Mouse (Mus musculus): Measurements from ENCODE around the gene Bcl7b. TPM values are rescaled to one million over a fixed set of nuclear protein-coding genes. Genes with fewer than 3 reads are reported as not detected.
"Not testable (repeated sequence)": the region's sequence is repeated elsewhere in the genome, so short reads cannot be mapped to it uniquely, and the experiment has no call there.

Bcl7b gene
- polyA plus RNA-seq, 1 experiment, result 42.2 TPM

GRCm38 (mm10) chr5:135196367-135196766 lies 28.3 kb downstream of the Bcl7b start:
- no peak for DNase-seq (ENCODE audit: extremely low spot score in 1 of 2, low spot score in 1 of 2)

- DNase-seq (ENCODE audit: extremely low spot score in 1 of 2, low spot score in 1 of 2), result no peak
These were observed 34.7 kb downstream of the Bcl7b start for GRCm38 (mm10) chr5:135202763-135203162.

DNA sequence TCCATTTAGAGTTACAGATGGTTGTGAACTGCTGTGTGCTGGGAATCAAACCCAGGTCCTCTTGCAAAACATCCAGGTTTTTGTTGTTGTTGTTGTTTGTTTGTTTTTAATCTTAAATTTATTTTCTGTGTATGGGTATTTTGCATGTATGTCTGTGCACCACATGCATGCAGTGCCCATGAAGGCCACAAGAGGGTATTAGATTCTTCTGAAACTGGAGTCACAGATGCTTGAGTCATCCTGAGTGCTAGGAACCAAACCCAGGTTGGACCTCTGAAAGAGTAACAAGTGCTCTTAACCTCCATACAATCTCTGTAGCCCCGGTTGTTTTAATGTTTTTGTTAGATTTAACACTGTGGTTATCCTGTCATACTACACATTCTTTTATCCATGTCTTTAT lies 40.1 kb downstream of the Bcl7b start:
- DNase-seq (ENCODE audit: extremely low spot score in 1 of 2, low spot score in 1 of 2), result no peak

- DNase-seq (ENCODE audit: extremely low spot score in 1 of 2, low spot score in 1 of 2), result no peak
These were observed 48.8 kb downstream of the Bcl7b start for GRCm38 (mm10) chr5:135216871-135217270.

DNA sequence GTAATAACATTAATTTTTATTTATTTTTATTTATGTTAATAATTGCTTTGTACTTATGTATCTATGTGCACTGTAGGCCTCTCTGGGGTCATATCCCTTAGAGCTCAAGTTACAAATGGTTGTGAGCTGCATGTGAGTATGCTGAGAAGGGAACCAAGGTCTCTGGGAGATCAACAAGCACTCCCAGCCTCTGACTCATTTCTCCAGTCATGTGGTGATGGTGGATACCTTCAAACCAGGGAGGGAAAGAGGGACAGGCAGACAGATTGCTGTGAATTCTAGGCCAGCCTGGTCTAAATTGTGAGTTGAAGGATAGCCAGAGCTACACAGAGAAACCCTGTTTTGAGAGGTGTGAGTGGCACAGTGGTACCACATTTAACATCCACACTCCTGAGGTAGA lies 52.9 kb downstream of the Bcl7b start:
- no peak for DNase-seq (ENCODE audit: extremely low spot score in 1 of 2, low spot score in 1 of 2)

- no peak for DNase-seq (ENCODE audit: extremely low spot score in 1 of 2, low spot score in 1 of 2)
These were observed 54.0 kb downstream of the Bcl7b start for GRCm38 (mm10) chr5:135222066-135222465.

DNA sequence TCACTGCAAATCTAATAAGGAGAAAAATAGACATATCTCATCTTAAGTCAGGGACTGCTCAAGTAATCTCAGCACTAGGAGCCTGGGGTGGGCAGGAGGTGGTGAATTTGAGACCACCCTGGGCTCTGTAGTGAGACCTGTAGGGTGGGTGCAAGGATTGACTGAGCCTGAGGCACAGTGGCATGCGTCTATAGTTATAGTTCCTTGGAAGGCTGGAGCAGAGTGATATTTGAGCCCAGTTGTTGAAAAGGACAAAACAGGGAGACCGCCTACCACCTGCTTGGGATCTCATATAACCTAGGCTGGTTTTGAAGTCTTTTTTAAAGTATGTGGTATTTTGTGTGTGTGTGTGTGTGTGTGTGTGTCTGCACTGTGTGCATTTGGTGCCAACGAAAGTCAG lies 56.1 kb downstream of the Bcl7b start:
- no peak for DNase-seq (ENCODE audit: extremely low spot score in 1 of 2, low spot score in 1 of 2)

- not testable (repeated sequence) for DNase-seq (ENCODE audit: extremely low spot score in 1 of 2, low spot score in 1 of 2)
These were observed 57.8 kb downstream of the Bcl7b start for GRCm38 (mm10) chr5:135225879-135226278.

DNA sequence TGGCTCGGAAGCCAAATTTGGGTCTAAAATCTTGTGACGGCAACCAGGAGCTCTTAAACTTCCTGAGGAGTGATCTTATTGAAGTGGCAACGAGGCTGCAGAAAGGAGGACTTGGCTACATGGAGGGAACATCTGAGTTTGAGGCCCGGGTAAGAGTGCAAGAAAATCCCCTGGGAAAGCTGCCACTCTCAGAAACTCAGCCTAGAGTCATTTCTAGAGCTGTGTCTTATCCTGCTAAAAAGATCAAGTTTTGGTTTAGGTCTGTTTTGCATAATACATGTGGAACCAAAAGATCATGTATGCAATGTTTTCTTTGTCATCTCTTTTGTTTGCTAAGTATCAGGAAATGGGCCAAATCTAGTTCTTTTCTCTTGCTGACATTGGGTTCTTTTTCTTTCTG lies 62.1 kb downstream of the Bcl7b start:
- DNase-seq (ENCODE audit: extremely low spot score in 1 of 2, low spot score in 1 of 2), result no peak

Other genes with a start within 250 kb of the Bcl7b start
- 14.0 and 14.9 TPM in 2 replicates for gene Mettl27, start 235.9 kb upstream of the Bcl7b start, polyA plus RNA-seq (2012; rRNA removed)
- gene Cldn4, start 221.3 kb upstream of the Bcl7b start, polyA plus RNA-seq (2012; rRNA removed), result 0.08 and 0.32 TPM in 2 replicates
- 0.34 and 1.1 TPM in 2 replicates for gene Cldn3, start 182.1 kb upstream of the Bcl7b start, polyA plus RNA-seq (2012; rRNA removed)
- 68.4 and 80.5 TPM in 2 replicates for gene Abhd11, start 159.1 kb upstream of the Bcl7b start, polyA plus RNA-seq (2012; rRNA removed)
- gene Stx1a, start 144.8 kb upstream of the Bcl7b start, polyA plus RNA-seq (2012; rRNA removed), result 345 and 362 TPM in 2 replicates
- 49.4 and 55.7 TPM in 2 replicates for gene Dnajc30, start 104.1 kb upstream of the Bcl7b start, polyA plus RNA-seq (2012; rRNA removed)
- gene Bud23, start 103.3 kb upstream of the Bcl7b start, polyA plus RNA-seq (2012; rRNA removed), result 75.7 and 79.1 TPM in 2 replicates
- 25.7 and 28.9 TPM in 2 replicates for gene Vps37d, start 90.0 kb upstream of the Bcl7b start, polyA plus RNA-seq (2012; rRNA removed)
- 4.6 and 6.0 TPM in 2 replicates for gene Mlxipl, start 78.4 kb upstream of the Bcl7b start, polyA plus RNA-seq (2012; rRNA removed)
- gene Tbl2, start 18.6 kb upstream of the Bcl7b start, polyA plus RNA-seq (2012; rRNA removed), result 9.5 and 10.7 TPM in 2 replicates
- 62.8 and 64.8 TPM in 2 replicates for gene Baz1b, start 19.0 kb downstream of the Bcl7b start, polyA plus RNA-seq (2012; rRNA removed)
- gene Fzd9, start 82.9 kb downstream of the Bcl7b start, polyA plus RNA-seq (2012; rRNA removed), result 5.4 and 5.5 TPM in 2 replicates
- 0.16 and 0.17 TPM in 2 replicates for gene Fkbp6, start 181.8 kb downstream of the Bcl7b start, polyA plus RNA-seq (2012; rRNA removed)
- not detected in 2 replicates for gene Trim50, start 185.0 kb downstream of the Bcl7b start, polyA plus RNA-seq (2012; rRNA removed)
- 34.8 and 37.7 TPM in 2 replicates for gene Nsun5, start 201.7 kb downstream of the Bcl7b start, polyA plus RNA-seq (2012; rRNA removed)
- gene Pom121, start 226.3 kb downstream of the Bcl7b start, polyA plus RNA-seq (2012; rRNA removed), result 26.8 and 27.1 TPM in 2 replicates